Mouse (Mus musculus) olfactory bulb, adult 2 months (tissue): ENCODE data around the gene Hspa13.

Experiments used
- CTCF ChIP-seq: fragments of 200-500 bp; IDR thresholded peaks from 2 replicates; pipeline ENCODE4 v1.5.1; 2012; ENCODE audit warnings: low read depth, mild to moderate bottlenecking, low read length, moderate library complexity; ENCODE audit not compliant: insufficient read depth
- POLR2A ChIP-seq: fragments of 200-500 bp; IDR thresholded peaks from 2 replicates; pipeline ENCODE4 v1.6.1; 2012; ENCODE audit warnings: mild to moderate bottlenecking, low read depth, low read length, moderate library complexity; ENCODE audit not compliant: insufficient read depth

DNA sequence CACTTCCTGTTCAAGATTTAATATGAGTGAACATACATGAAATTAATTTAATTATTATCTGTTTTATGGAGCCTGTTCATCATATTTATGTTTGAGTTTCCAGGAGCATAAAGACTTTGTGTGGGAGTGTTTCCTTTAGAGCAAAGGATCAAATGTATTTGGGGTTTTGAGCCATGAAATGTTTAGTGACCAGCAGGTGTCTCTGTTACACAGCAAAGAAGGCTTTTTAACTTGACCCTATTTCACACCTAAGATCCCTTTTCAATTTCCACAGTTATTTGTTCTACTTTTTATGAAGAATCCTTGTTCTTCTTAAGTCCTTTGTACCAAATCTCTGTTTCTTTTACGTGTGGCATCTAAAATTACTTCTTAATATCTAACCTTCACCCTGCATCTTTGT lies 12.4 kb upstream of the Hspa13 start:
- no peak for TF ChIP-seq POLR2A
- no peak for TF ChIP-seq CTCF
